Mouse (Mus musculus): ENCODE results near the gene Lgi4.

DNA sequence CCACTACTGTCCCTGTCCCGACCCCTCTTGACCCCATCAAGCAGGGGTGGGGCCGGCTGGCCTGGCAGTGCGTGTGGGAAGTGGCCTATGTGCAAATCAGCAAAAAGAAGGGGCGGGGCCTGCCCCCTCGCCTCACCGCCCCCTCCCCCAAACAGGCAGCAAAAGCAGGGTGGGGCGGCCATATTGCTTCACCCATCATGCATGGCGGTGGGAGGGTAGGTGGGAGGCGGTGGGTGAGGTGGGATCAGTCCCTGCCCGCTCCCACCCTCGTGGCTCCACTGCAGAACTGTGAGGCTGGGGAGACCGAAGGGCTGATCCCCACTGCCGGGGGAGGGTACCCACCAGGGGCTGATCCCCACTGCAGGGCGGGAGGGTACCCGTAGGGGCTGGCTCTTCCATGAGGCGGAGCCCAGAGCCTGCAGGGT, 57.6 kb downstream of the Lgi4 start:
- no peak for TF ChIP-seq CTCF (conservative IDR thresholded peaks at IDR 0.05 in 1 of 2, IDR thresholded peaks at IDR 0.05 in 1 of 2; ENCODE audit: low read depth in 2 of 2, low read length in 2 of 2)
- no peak for TF ChIP-seq ELF1 (IDR thresholded peaks at IDR 0.05; ENCODE audit: low read depth, low read length)
- no peak for TF ChIP-seq EP300 (IDR thresholded peaks at IDR 0.05; ENCODE audit: low read length)
- TF ChIP-seq E2F4 (IDR thresholded peaks at IDR 0.05; ENCODE audit: insufficient replicate concordance, low read depth, low read length), result no peak
- TF ChIP-seq ZNF384 (IDR thresholded peaks at IDR 0.05; ENCODE audit: low read depth, low read length), result no peak
- no peak for TF ChIP-seq GABPA (IDR thresholded peaks at IDR 0.05; ENCODE audit: insufficient replicate concordance, low read depth, low read length)
- no peak for TF ChIP-seq JUND (conservative IDR thresholded peaks at IDR 0.05; ENCODE audit: low read depth, low read length)
- no peak for TF ChIP-seq ZMIZ1 (IDR thresholded peaks at IDR 0.05; ENCODE audit: low read depth, low read length)
- no peak for TF ChIP-seq POLR2A (IDR thresholded peaks at IDR 0.05; ENCODE audit: low read depth, low read length)
- TF ChIP-seq POLR2AphosphoS2 (IDR thresholded peaks at IDR 0.05; ENCODE audit: low read depth, low read length), result no peak

All from CH12.LX (cell line).